Mouse (Mus musculus): ENCODE measurements around the gene Fgg.

DNA sequence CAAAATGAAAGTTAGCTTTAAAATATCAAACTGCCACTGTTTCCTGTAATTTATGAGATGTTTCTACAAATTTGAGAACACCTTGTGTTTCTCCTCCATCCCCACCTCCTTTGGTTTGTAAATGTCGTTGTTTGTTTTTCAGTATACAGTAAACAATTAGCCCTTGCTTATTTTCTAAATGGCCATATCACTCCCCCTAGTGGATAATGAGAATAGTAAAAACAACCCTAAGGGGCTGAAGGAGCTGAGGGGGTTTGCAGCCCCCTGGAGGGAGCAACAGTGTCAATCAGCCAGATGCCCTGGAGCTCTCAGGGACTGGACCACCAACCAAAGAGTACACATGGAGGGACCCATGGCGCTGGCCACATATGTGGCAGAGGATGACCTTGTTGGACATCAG, 22.7 kb upstream of the Fgg start:
- TF ChIP-seq HCFC1 (IDR thresholded peaks at IDR 0.05; ENCODE audit: borderline replicate concordance, insufficient read depth, low read length), result no peak
- no peak for TF ChIP-seq MAFK (IDR thresholded peaks at IDR 0.05; ENCODE audit: insufficient read depth, low read depth, low read length)
- TF ChIP-seq CHD2 (IDR thresholded peaks at IDR 0.05; ENCODE audit: low read depth, low read length), result no peak

Measured in ES-E14 (cell line).